Mouse (Mus musculus) mesoderm, embryonic 11.5 days (tissue): ENCODE data around the gene Gm7347.
A peak's percentile ranks its signal among the peaks of the same experiment; 100 is the strongest.
"Not testable (repeated sequence)": the region's sequence is repeated elsewhere in the genome, so short reads cannot be mapped to it uniquely, and the experiment has no call there.

Experiments
- DNase-seq: peaks from one replicate; pipeline ENCODE4 v3.0.0-alpha.2; 2012; ENCODE audit warnings: low read depth, low spot score

The Gm7347 gene

DNA sequence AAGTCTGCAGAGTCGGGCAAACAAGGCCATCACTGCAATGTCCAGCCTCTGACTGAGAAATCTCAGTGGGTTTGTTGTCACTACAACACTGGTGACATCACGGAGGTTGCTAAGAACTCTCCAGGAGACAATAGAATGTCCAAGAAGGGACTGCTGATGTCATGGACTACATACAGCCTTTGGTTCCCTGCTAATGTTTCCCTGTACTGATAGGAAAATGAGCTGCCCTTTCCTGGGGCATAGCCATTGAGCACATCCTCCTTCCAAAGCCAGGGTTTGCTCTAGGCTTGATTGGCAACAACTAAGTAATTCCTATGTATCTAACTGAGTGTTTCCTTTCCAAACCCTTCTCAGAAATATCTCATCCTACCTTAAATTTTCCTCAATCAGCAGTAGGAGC, at the start of gene Gm7347:
Gm7347 (minus strand) TSS at position 101 of the 400 bp plus-strand sequence.
- DNase-seq = not testable (repeated sequence)

DNA sequence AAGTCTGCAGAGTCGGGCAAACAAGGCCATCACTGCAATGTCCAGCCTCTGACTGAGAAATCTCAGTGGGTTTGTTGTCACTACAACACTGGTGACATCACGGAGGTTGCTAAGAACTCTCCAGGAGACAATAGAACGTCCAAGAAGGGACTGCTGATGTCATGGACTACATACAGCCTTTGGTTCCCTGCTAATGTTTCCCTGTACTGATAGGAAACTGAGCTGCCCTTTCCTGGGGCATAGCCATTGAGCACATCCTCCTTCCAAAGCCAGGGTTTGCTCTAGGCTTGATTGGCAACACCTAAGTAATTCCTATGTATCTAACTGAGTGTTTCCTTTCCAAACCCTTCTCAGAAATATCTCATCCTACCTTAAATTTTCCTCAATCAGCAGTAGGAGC, 46.9 kb upstream of the Gm7347 start, which contains the start of gene 5031410I06Rik:
5031410I06Rik (minus strand) TSS at position 101 of the 400 bp plus-strand sequence.
- DNase-seq = not testable (repeated sequence)

DNA sequence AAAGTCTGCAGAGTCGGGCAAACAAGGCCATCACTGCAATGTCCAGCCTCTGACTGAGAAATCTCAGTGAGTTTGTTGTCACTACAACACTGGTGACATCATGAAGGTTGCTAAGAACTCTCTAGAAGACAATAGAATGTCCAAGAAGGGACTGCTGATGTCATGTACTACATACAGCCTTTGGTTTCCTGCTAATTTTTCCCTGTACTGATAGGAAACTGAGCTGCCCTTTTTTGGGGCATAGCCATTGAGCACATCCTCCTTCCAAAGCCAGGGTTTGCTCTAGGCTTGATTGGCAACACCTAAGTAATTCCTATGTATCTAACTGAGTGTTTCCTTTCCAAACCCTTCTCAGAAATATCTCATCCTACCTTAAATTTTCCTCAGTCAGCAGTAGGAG, 30.8 kb upstream of the Gm7347 start, which contains the start of gene Gm10471:
Gm10471 (minus strand) TSS at position 101 of the 400 bp plus-strand sequence.
- not testable (repeated sequence) for DNase-seq

DNA sequence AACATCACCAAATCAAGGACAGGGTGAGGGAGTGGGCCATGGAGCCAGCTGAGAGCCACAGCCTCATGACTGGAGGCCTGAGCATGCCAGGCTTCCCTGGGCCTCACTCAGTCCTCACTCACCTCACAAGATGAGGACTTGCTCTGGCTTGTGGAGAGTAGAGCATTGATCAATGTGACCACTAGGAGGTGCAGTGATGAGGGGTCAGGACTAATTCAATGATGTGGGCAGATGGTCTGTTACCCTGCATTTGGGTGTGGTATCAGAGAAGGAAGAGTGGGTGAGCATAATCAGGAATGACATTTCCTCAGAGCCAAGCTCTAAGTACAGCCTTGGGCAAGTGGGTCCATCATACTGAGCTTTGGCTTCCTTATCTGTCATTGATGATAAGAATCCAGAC, 20.6 kb upstream of the Gm7347 start:
- DNase-seq = peak; percentile 2

DNA sequence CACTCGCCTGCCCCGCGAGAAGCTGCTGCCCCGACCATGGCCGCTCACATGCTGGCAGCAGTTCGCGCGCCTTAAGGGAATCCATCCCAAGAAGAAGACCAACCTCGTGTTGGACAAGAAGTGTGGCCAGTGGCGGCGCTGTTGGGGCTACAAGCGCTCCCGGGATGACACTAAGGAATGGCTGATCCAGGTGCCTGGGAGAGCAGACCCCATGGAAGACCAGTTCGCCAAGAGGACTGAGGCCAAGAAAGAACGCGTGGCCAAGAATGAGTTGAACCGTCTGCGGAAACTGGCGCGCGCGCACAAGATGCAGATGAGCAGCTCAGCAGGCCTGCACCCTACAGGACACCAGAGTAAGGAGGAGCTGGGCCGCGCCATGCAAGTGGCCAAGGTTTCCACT, 12.3 kb upstream of the Gm7347 start:
- no peak for DNase-seq

DNA sequence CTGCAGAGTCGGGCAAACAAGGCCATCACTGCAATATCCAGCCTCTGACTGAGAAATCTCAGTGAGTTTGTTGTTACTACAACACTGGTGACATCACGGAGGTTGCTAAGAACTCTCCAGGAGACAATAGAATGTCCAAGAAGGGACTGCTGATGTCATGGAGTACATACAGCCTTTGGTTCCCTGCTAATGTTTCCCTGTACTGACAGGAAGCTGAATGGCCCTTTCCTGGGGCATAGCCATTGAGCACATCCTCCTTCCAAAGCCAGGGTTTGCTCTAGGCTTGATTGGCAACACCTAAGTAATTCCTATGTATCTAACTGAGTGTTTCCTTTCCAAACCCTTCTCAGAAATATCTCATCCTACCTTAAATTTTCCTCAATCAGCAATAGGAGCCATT, 18.9 kb downstream of the Gm7347 start, which contains the start of gene Speer4a:
Speer4a (minus strand) TSS at position 101 of the 400 bp plus-strand sequence.
- DNase-seq = not testable (repeated sequence)

DNA sequence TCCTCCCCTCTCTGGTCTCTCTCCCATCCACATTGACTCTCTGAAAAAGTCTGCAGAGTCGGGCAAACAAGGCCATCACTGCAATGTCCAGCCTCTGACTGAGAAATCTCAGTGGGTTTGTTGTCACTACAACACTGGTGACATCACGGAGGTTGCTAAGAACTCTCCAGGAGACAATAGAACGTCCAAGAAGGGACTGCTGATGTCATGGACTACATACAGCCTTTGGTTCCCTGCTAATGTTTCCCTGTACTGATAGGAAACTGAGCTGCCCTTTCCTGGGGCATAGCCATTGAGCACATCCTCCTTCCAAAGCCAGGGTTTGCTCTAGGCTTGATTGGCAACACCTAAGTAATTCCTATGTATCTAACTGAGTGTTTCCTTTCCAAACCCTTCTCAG, 35.6 kb downstream of the Gm7347 start, which contains the start of gene Gm5862:
Gm5862 (minus strand) TSS at position 101 of the 400 bp plus-strand sequence.
- not testable (repeated sequence) for DNase-seq

DNA sequence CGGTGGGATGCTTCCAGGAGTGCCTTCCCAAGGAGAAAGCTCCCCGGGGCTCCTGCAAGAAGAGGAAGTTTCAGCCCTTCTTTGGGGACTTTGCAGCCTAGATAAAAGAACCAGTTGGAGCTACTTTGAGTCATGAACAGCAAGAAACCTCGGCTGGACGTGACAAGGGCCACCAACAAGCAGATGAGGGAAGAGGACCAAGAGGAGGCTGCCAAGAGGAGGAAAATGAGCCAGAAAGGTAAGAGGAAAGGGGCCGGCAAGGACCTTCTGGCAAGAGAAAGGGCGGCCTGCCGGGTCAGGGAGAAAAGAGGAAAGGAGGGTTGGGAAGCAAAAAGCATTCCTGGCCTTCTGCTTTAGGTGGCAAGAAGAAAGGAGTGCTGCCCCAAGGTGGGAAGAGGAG, 50.7 kb downstream of the Gm7347 start:
- not testable (repeated sequence) for DNase-seq

DNA sequence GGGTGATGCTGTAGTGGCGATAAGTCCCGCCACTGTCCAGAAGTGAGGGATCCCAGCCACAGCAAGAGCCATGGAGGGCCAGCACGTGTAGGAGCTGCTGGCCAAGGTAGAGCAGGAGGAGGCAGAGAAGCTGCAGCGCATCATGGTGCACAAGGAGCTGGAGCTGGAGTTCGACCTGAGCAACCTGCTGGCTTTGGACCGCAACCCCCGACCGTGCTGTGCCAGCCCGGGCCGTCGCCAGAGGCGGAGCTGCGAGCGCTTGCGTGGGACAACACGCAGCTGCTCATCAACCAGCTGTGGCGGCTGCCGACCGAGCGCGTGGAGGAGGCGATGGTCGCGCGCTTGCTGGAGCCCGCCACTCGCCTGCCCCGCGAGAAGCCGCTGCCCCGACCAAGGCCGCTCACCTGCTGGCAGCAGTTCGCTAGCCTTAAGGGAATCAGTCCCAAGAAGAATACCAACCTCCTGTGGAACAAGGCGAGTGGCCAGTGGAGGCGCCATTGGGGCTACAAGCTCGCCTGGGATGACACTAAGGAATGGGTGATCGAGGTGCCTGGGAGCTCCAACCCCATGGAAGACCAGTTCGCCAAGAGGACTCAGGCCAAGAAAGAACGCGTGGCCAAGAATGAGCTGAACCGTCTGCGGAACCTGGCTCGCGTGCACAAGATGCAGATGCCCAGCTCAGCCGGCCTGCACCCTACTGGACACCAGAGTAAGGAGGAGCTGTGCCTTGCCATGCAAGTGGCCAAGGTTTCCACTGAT, 51.3 kb downstream of the Gm7347 start:
- peak; percentile 37 for DNase-seq

DNA sequence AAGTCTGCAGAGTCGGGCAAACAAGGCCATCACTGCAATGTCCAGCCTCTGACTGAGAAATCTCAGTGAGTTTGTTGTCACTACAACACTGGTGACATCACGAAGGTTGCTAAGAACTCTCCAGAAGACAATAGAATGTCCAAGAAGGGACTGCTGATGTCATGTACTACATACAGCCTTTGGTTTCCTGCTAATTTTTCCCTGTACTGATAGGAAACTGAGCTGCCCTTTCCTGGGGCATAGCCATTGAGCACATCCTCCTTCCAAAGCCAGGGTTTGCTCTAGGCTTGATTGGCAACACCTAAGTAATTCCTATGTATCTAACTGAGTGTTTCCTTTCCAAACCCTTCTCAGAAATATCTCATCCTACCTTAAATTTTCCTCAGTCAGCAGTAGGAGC, 53.7 kb downstream of the Gm7347 start, which contains the start of gene Gm1979:
Gm1979 (minus strand) TSS at position 101 of the 400 bp plus-strand sequence.
- not testable (repeated sequence) for DNase-seq
